In genomic region chr12:96821376-96821775, GRCm38 (mm10) we compare ENCODE assay signal across 24 mouse cellular contexts.
DNase-seq lines count a peak whose midpoint lies in the region; ATAC-seq and TF ChIP-seq lines count a peak whose summit lies in the region.
"Had no signal": no experiment of that assay in that cellular context is flagged by ENCODE, and none has a peak within 500 bp of the region (broad histone marks: within the 10 kb centered on the region; RNA-seq: fewer than 3 reads in every experiment).

No protein-coding gene starts in this region.

- in situ Hi-C loops in ES-E14 (cut with MboI; ENCODE audit: low sequenced_read_pairs in 2 of 2, unreplicated experiment in 2 of 2) = no loop called here

- H3K4me3 ChIP-seq in forebrain, embryonic 14.5 days (ENCODE audit: low read depth, low read length) = no peak overlapping the region
- no peak overlapping the region for H3K4me3 ChIP-seq in forebrain, embryonic 11.5 days (ENCODE audit: low read depth, low read length)
- H3K4me3 ChIP-seq in ES-E14 (ENCODE audit: insufficient read depth in 1 of 2, low read depth in 1 of 2, low read length in 2 of 2, poor library complexity in 1 of 2, severe bottlenecking in 1 of 2) = no peak overlapping the region
- H3K4me3 ChIP-seq: embryonic facial prominence, embryonic 13.5 days; erythroblast, embryonic 14.5 days; gastrocnemius, adult 2 months; hindbrain, embryonic 13.5 days; limb, embryonic 12.5 days had no signal

- peak; percentile 32 for DNase-seq in forebrain, embryonic 14.5 days (ENCODE audit: low spot score)
- no peak for DNase-seq in forebrain, embryonic 11.5 days (ENCODE audit: low spot score)
- peak; percentile 0 for DNase-seq in kidney, postnatal 14 days
- DNase-seq in kidney, adult 11 months = no peak
- DNase-seq in ES-E14 (ENCODE audit: low read depth, low spot score) = no peak
- DNase-seq in retina, embryonic 14.5 days (ENCODE audit: low spot score) = peak; percentile 10
- DNase-seq in layer of hippocampus, adult 9-11 months = no peak
- DNase-seq: adrenal gland, adult 8-10 months; cerebellum, adult 18-20 months; cerebellum, postnatal 14 days; gastrocnemius, adult 2 months; kidney, adult 9 months; liver, postnatal 0 days; lung, postnatal 10 days; right cerebral cortex, postnatal 25 days; spleen, adult 18-20 months had no signal

- no peaks in the 10 kb centered on the region for H3K36me3 ChIP-seq in forebrain, embryonic 14.5 days (ENCODE audit: control insufficient read depth, insufficient read depth, low read length)
- H3K36me3 ChIP-seq in forebrain, embryonic 11.5 days (ENCODE audit: control insufficient read depth, insufficient read depth, low read length) = no peaks in the 10 kb centered on the region
- no peaks in the 10 kb centered on the region for H3K36me3 ChIP-seq in ES-E14 (ENCODE audit: control insufficient read depth, insufficient read depth, low read length, poor library complexity, severe bottlenecking)
- H3K36me3 ChIP-seq: embryonic facial prominence, embryonic 13.5 days; G1E; hindbrain, embryonic 13.5 days; limb, embryonic 12.5 days had no signal

- H3K9me3 ChIP-seq in forebrain, embryonic 14.5 days (replicated peaks; ENCODE audit: control insufficient read depth, low read length) = no peaks in the 10 kb centered on the region
- H3K9me3 ChIP-seq in forebrain, embryonic 11.5 days (ENCODE audit: control insufficient read depth, low read length) = no peaks in the 10 kb centered on the region
- no peaks in the 10 kb centered on the region for H3K9me3 ChIP-seq in ES-E14 (ENCODE audit: control insufficient read depth, insufficient read depth, low read depth, low read length)
- H3K9me3 ChIP-seq: embryonic facial prominence, embryonic 13.5 days; G1E; hindbrain, embryonic 13.5 days; limb, embryonic 12.5 days had no signal

- no peak for ATAC-seq in forebrain, embryonic 14.5 days
- ATAC-seq in forebrain, embryonic 11.5 days (replicated peaks; ENCODE audit: low FRiP score) = no peak
- ATAC-seq: CD4-positive, CD25-positive, alpha-beta regulatory T cell, adult 4 months; inflammation-experienced regulatory T-cells, adult 6 months; liver, postnatal 0 days had no signal

- no peak overlapping the region for H3K4me2 ChIP-seq in forebrain, embryonic 14.5 days (ENCODE audit: low read length)
- H3K4me2 ChIP-seq in forebrain, embryonic 11.5 days (ENCODE audit: low read depth, low read length, severe bottlenecking) = no peak overlapping the region
- H3K4me2 ChIP-seq: embryonic facial prominence, embryonic 13.5 days; hindbrain, embryonic 13.5 days; limb, embryonic 12.5 days; liver, embryonic 11.5 days had no signal

- no peaks in the 10 kb centered on the region for H3K4me1 ChIP-seq in forebrain, embryonic 14.5 days (ENCODE audit: control insufficient read depth, insufficient read depth, low read length)
- no peaks in the 10 kb centered on the region for H3K4me1 ChIP-seq in forebrain, embryonic 11.5 days (replicated peaks; ENCODE audit: control insufficient read depth, insufficient read depth, low read length)
- H3K4me1 ChIP-seq in ES-E14 (ENCODE audit: control insufficient read depth in 2 of 2, insufficient read depth in 2 of 2, low read length in 2 of 2, poor library complexity in 1 of 2) = no peaks in the 10 kb centered on the region
- H3K4me1 ChIP-seq: embryonic facial prominence, embryonic 13.5 days; hindbrain, embryonic 13.5 days; limb, embryonic 12.5 days had no signal

- 59% methylated on average over 1 of the region's 1 CpGs for WGBS in forebrain, embryonic 14.5 days
- 85% methylated on average over 1 of the region's 1 CpGs for WGBS in forebrain, embryonic 11.5 days

- H3K27me3 ChIP-seq in forebrain, embryonic 14.5 days (replicated peaks; ENCODE audit: control insufficient read depth, insufficient read depth, low read length) = no peaks in the 10 kb centered on the region
- no peaks in the 10 kb centered on the region for H3K27me3 ChIP-seq in forebrain, embryonic 11.5 days (ENCODE audit: control insufficient read depth, insufficient read depth, low read length)
- H3K27me3 ChIP-seq: embryonic facial prominence, embryonic 13.5 days; hindbrain, embryonic 13.5 days; limb, embryonic 12.5 days had no signal

- no peak overlapping the region for H3K27ac ChIP-seq in forebrain, embryonic 14.5 days (ENCODE audit: low read depth, low read length)
- no peak overlapping the region for H3K27ac ChIP-seq in forebrain, embryonic 11.5 days (ENCODE audit: low read depth, low read length)
- no peak overlapping the region for H3K27ac ChIP-seq in ES-E14 (ENCODE audit: insufficient read depth, low read depth, low read length, poor library complexity, severe bottlenecking)
- H3K27ac ChIP-seq: embryonic facial prominence, embryonic 13.5 days; gastrocnemius, adult 2 months; hindbrain, embryonic 13.5 days; limb, embryonic 12.5 days had no signal

- H3K9ac ChIP-seq in forebrain, embryonic 14.5 days (ENCODE audit: low read length) = no peak overlapping the region
- H3K9ac ChIP-seq in forebrain, embryonic 11.5 days (ENCODE audit: low read length) = no peak overlapping the region
- no peak overlapping the region for H3K9ac ChIP-seq in ES-E14 (ENCODE audit: insufficient read depth, low read depth, low read length, poor library complexity, severe bottlenecking)
- H3K9ac ChIP-seq: embryonic facial prominence, embryonic 13.5 days; hindbrain, embryonic 13.5 days; limb, embryonic 12.5 days; liver, postnatal 0 days had no signal

TF ChIP-seq in ES-E14, 5 proteins besides CTCF, POLR2A, EP300 and RAD21:
- TF ChIP-seq ZC3H11A (IDR thresholded peaks at IDR 0.05; ENCODE audit: borderline replicate concordance, low read depth, low read length) (no peak), MAFK (IDR thresholded peaks at IDR 0.05; ENCODE audit: insufficient read depth, low read depth, low read length) (peak; percentile 79)

Comparison
In these comparisons a context has a peak if more than half of its experiments do, and no peak if none do; other contexts are left out.
1. DNase-seq: peak in forebrain, embryonic 14.5 days (single experiment), kidney, postnatal 14 days (single experiment) and retina, embryonic 14.5 days (single experiment); none in forebrain, embryonic 11.5 days (single experiment), kidney, adult 11 months (single experiment), ES-E14 (single experiment) and layer of hippocampus, adult 9-11 months (single experiment).